Mouse (Mus musculus) heart, embryonic 12.5 days (tissue): ENCODE data around the gene Pbx4. TPM values are rescaled to one million over a fixed set of nuclear protein-coding genes. Genes with fewer than 3 reads are reported as not detected.
A peak's percentile ranks its signal among the peaks of the same experiment; 100 is the strongest.

Source experiments
- ATAC-seq: fragments of 200-750 bp; cut with Nextera tagmentation; 2 replicates; pipeline ENCODE4 v1.8.0; 2017; ENCODE audit warnings: moderate TSS enrichment, moderate library complexity; ENCODE audit not compliant: insufficient number of reproducible peaks, low FRiP score
- H3K27ac ChIP-seq: fragments of 300-500 bp; sonication (generic); 2 replicates; pipeline ENCODE4 v1.5.1; 2016; ENCODE audit warnings: mild to moderate bottlenecking, moderate library complexity; ENCODE audit not compliant: poor library complexity, severe bottlenecking
- H3K27me3 ChIP-seq: fragments of 300-500 bp; sonication (generic); replicated peaks from 2 replicates; pipeline ENCODE4 v1.6.1; 2016; ENCODE audit warnings: mild to moderate bottlenecking, moderate library complexity
- H3K36me3 ChIP-seq: fragments of 300-500 bp; sonication (generic); 2 replicates; pipeline ENCODE4 v1.6.1; 2016; ENCODE audit warnings: mild to moderate bottlenecking, moderate library complexity
- H3K4me1 ChIP-seq: fragments of 300-500 bp; sonication (generic); replicated peaks from 2 replicates; pipeline ENCODE4 v1.6.1; 2016; ENCODE audit warnings: mild to moderate bottlenecking
- H3K4me2 ChIP-seq: fragments of 300-500 bp; sonication (generic); 2 replicates; pipeline ENCODE4 v1.6.1; 2016; ENCODE audit warnings: mild to moderate bottlenecking, moderate library complexity
- H3K4me3 ChIP-seq: fragments of 300-500 bp; sonication (generic); 2 replicates; pipeline ENCODE4 v1.5.1; 2016; ENCODE audit warnings: mild to moderate bottlenecking
- H3K9ac ChIP-seq: fragments of 300-500 bp; sonication (generic); 2 replicates; pipeline ENCODE4 v1.6.1; 2016; ENCODE audit warnings: mild to moderate bottlenecking, moderate library complexity
- H3K9me3 ChIP-seq: fragments of 300-500 bp; sonication (generic); replicated peaks from 2 replicates; pipeline ENCODE4 v1.6.1; 2016; ENCODE audit warnings: mild to moderate bottlenecking, moderate library complexity
- whole genome bisulfite sequencing: fragments of 180-500 bp; shearing (Covaris S2); methylation state at CpG from one replicate; pipeline ENCODE4 v1.1.7; 2016; 5-methylcytosine and 5-hydroxymethylcytosine counted together
- polyA plus RNA-seq: library from polyadenylated mRNA; unstranded; fragments of >200 nt; fragmentation: Nextera tagmentation; extraction: Ambion mirVana; gene quantifications from 2 replicates; pipeline ENCODE4 v1.2.1, GENCODE M21; 2016

Gene Pbx4
- polyA plus RNA-seq, 1 experiment from 2014 or later, result 4.7 TPM

DNA sequence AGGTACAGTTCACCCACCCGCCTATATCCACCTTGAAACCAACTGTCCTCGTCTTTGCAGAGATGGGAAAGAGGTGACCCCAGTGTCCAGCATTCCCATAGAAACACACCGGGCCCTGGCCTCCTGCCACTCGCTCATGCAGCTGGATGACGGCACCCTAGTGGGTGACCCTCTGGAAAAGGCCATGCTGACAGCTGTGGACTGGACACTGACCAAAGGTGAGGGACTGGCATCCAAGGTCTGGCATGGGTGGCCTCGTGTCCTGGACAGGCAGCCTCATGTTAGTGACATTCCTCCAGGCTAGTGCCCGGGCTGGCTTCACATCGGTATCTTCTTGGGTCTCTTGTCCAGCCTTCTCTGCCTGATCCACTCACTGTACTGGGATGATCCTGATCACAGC lies 33.0 kb upstream of the Pbx4 start:
- no peak overlapping the region for H3K4me2 ChIP-seq
- peaks cover 98% of the 10 kb centered on the region for H3K36me3 ChIP-seq
- H3K4me3 ChIP-seq, result no peak overlapping the region
- no peak overlapping the region for H3K27ac ChIP-seq
- no peaks in the 10 kb centered on the region for H3K9me3 ChIP-seq
- H3K9ac ChIP-seq, result no peak overlapping the region
- no peaks in the 10 kb centered on the region for H3K4me1 ChIP-seq
- ATAC-seq, result no peak
- H3K27me3 ChIP-seq, result no peaks in the 10 kb centered on the region
- WGBS, result 90% methylated on average over 8 of the region's 8 CpGs

DNA sequence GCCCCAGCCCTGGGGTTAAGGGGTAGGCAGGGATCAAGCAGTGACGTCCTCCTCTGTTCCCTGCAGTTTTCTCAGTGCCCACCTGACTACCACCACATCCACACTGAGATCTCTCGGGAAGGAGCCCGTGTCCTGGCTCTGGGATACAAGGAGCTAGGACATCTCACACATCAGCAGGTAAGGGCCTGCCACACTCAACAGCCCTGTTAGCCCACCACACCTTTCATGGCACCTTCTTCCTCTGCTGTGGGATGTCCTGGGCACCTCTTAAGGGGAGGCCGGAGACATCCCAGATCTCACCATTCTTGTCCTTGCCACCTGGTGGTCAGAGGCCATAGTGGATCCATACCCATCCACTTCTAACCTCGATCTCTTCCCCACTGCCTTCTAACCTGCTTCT lies 32.3 kb upstream of the Pbx4 start:
- WGBS, result 93% methylated on average over 5 of the region's 5 CpGs
- H3K9ac ChIP-seq, result no peak overlapping the region

DNA sequence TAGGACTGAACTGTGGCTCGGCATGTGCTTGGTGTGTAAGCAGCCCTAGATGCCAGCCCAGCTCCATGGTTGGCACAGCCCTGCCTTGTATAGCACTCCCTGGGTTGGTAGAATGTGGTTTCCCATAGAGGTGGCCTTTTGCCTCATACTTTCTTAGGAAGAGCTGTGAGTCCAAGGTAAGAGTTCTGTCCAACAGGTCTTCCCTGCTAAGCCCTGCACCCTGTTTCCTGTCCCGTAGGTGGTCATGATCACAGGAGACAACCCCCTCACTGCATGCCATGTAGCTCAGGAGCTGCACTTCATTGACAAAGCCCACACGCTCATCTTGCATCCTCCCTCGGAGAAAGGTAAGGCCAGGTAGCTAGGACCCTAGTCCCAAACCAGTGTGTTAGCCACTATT lies 30.5 kb upstream of the Pbx4 start:
- H3K27ac ChIP-seq, result no peak overlapping the region
- ATAC-seq, result no peak
- no peaks in the 10 kb centered on the region for H3K9me3 ChIP-seq
- H3K4me1 ChIP-seq, result no peaks in the 10 kb centered on the region
- no peaks in the 10 kb centered on the region for H3K27me3 ChIP-seq
- H3K4me2 ChIP-seq, result no peak overlapping the region
- no peak overlapping the region for H3K9ac ChIP-seq
- WGBS, result 96% methylated on average over 4 of the region's 4 CpGs
- H3K4me3 ChIP-seq, result no peak overlapping the region
- H3K36me3 ChIP-seq, result peaks cover 97% of the 10 kb centered on the region

More for the DNA sequence above, 32.3 kb upstream of the Pbx4 start:
- Histone ChIP-seq H3K27me3 (no peaks in the 10 kb centered on the region), H3K4me1 (no peaks in the 10 kb centered on the region), H3K4me3 (no peak overlapping the region), H3K36me3 (peaks cover 96% of the 10 kb centered on the region), H3K9me3 (no peaks in the 10 kb centered on the region), H3K4me2 (no peak overlapping the region), H3K27ac (no peak overlapping the region)
- ATAC-seq, result no peak

DNA sequence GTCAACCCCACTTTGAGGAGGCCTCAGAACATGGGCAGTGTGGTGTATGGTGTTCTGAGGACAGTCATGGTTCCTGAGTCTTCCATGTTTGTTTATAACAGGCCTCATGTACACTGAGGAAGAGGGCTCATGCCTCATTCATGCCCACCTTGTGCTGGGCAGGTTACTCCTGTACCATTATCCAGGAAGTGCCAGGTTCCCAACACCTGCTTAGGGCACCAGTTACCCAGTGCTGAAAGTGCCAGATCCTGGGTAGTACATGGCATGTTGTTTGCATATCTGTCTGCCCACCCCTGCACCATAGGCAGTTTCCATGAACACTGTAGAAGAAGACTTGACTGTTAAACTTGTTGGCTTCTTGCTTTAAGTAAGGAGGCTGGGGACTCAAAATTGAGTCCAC lies 30.1 kb upstream of the Pbx4 start:
- Histone ChIP-seq H3K9me3 (no peaks in the 10 kb centered on the region), H3K9ac (no peak overlapping the region)
- ATAC-seq, result no peak

DNA sequence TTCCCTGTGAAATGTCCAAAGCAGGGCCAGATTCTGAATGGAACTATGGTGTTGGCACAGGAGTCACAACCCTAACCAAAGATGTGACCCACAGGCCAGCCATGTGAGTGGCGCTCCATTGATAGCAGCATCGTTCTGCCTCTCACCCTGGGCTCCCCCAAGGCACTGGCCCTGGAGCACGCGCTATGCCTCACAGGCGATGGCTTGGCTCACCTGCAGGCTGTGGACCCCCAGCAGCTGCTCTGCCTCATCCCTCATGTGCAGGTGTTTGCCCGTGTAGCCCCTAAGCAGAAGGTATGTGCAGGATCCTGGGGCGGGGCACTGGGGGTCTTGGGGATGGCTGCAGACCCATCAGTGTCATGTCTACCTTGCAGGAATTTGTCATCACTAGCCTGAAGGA lies 28.9 kb upstream of the Pbx4 start:
- Histone ChIP-seq H3K9me3 (no peaks in the 10 kb centered on the region), H3K4me3 (no peak overlapping the region), H3K9ac (no peak overlapping the region), H3K27ac (no peak overlapping the region), H3K4me2 (no peak overlapping the region), H3K4me1 (0 out of 2 replicates have a peak, but pooled peaks cover 3% of the 10 kb centered on the region), H3K36me3 (peaks cover 96% of the 10 kb centered on the region), H3K27me3 (no peaks in the 10 kb centered on the region)
- WGBS, result 88% methylated on average over 7 of the region's 7 CpGs
- ATAC-seq, result no peak

More for the DNA sequence above, 30.1 kb upstream of the Pbx4 start:
- Histone ChIP-seq H3K27me3 (no peaks in the 10 kb centered on the region), H3K4me2 (no peak overlapping the region), H3K4me1 (no peaks in the 10 kb centered on the region), H3K4me3 (no peak overlapping the region), H3K36me3 (peaks cover 97% of the 10 kb centered on the region), H3K27ac (no peak overlapping the region)

DNA sequence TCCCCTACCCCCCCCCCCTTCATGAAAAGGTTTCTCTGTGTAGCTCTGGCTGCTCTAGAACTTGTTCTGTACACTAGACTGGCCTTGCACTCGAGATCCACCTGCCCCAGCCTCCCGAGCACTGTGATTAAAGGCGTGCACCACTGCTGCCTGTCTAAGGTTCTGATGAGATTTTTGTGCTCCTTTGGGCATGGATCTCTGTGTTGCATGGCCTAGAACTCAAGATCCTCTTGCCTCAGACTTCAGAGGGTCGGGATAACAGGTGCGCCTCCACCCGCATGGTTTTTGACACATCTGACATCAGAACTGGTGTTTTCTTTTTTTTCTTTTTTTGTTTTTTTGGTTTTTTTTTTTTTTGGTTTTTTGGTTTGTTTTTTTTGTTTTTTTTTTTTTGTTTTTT lies 27.8 kb upstream of the Pbx4 start:
- no peak overlapping the region for H3K27ac ChIP-seq
- peaks cover 13% of the 10 kb centered on the region; the same call in 1 of the 2 replicates for H3K4me1 ChIP-seq
- H3K4me3 ChIP-seq, result no peak overlapping the region
- no peaks in the 10 kb centered on the region for H3K27me3 ChIP-seq
- no peak overlapping the region for H3K9ac ChIP-seq
- no peak overlapping the region for H3K4me2 ChIP-seq
- peaks cover 84% of the 10 kb centered on the region for H3K36me3 ChIP-seq
- ATAC-seq, result no peak
- no peaks in the 10 kb centered on the region for H3K9me3 ChIP-seq
- WGBS, result 95% methylated on average over 6 of the region's 6 CpGs

DNA sequence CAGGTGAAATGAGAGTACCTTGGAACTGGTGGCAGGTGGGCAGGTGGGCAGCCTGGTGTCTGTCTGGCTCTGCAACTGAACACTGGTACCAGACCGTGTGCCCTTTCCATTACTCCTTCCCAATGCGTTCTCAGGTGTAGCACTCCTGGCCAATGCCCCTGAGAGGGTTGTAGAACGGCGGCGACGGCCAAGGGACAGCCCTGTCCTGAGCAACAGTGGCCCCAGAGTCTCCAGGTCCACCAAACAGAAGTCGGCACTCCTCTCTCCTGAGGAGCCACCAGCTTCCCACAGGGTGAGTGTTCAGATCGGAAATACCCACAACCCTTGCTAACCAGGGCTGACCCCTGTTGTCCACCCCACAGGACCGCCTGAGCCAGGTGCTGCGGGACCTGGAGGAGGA lies 27.2 kb upstream of the Pbx4 start:
- Histone ChIP-seq H3K9ac (no peak overlapping the region), H3K27ac (no peak overlapping the region), H3K4me1 (peaks cover 18% of the 10 kb centered on the region; the same call in 1 of the 2 replicates), H3K27me3 (no peaks in the 10 kb centered on the region), H3K4me2 (no peak overlapping the region), H3K36me3 (peaks cover 80% of the 10 kb centered on the region), H3K4me3 (no peak overlapping the region), H3K9me3 (no peaks in the 10 kb centered on the region)
- 95% methylated on average over 10 of the region's 10 CpGs for WGBS
- ATAC-seq, result no peak

DNA sequence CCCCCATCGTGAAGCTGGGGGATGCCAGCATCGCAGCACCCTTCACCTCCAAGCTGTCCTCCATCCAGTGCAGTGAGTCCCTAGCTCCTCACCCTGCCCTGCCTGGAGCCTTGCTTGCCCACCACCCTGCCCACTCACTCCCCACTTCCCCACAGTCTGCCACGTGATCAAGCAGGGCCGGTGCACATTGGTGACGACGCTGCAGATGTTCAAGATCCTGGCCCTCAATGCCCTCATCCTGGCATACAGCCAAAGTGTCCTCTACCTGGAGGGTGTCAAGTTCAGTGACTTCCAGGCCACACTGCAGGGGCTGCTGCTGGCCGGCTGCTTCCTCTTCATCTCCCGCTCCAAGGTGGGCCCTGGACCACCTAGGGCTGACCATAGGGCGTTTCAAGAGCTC lies 26.8 kb upstream of the Pbx4 start:
- H3K4me3 ChIP-seq, result no peak overlapping the region

DNA sequence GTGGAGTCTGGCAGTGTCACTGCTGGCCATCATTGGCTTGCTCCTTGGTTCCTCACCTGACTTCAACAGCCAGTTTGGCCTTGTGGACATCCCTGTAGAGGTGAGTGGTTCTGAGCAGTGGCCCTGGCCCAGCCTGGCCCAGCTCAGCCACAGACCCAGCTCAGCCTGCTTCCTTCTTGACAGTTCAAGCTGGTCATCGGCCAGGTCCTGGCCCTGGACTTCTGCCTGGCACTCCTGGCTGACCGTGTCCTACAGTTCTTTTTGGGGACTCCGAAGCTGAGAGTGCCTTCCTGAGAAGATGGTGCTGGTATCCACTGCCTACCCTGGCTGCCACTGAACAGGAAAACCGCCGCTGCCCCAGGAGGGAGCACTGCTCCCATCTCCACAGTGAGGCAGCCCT lies 25.1 kb upstream of the Pbx4 start:
- H3K27me3 ChIP-seq, result no peaks in the 10 kb centered on the region
- H3K4me2 ChIP-seq, result no peak overlapping the region
- H3K4me3 ChIP-seq, result no peak overlapping the region
- WGBS, result 94% methylated on average over 5 of the region's 5 CpGs
- no peak for ATAC-seq
- H3K4me1 ChIP-seq, result peaks cover 18% of the 10 kb centered on the region; the same call in 1 of the 2 replicates
- no peak overlapping the region for H3K27ac ChIP-seq
- H3K36me3 ChIP-seq, result peaks cover 75% of the 10 kb centered on the region
- H3K9ac ChIP-seq, result no peak overlapping the region
- H3K9me3 ChIP-seq, result no peaks in the 10 kb centered on the region

More for the DNA sequence above, 26.8 kb upstream of the Pbx4 start:
- no peak for ATAC-seq
- no peak overlapping the region for H3K4me2 ChIP-seq
- H3K27ac ChIP-seq, result no peak overlapping the region
- H3K36me3 ChIP-seq, result peaks cover 80% of the 10 kb centered on the region
- H3K27me3 ChIP-seq, result no peaks in the 10 kb centered on the region
- 92% methylated on average over 9 of the region's 9 CpGs for WGBS
- no peak overlapping the region for H3K9ac ChIP-seq
- no peaks in the 10 kb centered on the region for H3K9me3 ChIP-seq
- peaks cover 18% of the 10 kb centered on the region; the same call in 1 of the 2 replicates for H3K4me1 ChIP-seq

DNA sequence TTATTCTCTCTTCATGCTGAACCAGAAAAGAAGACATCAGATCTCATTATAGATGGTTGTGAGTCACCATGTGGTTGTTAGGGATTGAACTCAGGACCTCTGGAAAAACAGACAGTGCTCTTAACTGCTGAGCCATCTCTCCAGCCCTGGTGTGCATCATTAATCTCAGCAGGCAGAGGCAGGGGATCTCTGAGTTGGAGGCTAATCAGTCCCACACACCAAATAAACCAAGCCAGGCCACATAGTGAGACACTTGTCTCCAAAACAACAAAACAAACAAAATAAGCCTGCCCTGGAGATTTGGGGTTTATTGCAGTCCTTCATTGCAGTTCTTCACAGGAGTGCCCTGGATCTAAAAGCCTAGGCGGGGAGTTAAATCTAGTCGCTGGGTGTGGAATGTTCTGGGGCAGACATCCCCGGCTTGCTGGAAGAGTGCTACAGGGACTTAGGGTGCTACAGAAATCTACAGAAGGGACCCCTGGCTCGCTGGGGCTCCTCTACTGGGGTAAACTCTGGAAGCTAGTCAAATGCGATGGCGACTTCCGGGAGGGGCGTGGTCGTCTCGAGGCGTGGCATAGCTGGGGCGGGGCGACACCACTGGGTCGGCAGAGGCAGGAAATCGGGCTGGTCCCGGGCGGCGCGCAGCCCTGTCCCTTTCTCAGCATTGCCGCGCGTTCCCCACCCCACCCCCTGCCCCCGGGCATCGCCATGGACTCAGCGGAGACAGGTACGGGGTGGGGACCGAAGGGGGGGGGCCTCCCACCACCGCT lies 24.0 kb upstream of the Pbx4 start, which contains the start of gene Gmip:
TSS of gene Gmip (plus strand) at position 586 of the 770 bp plus-strand sequence.
- no peaks in the 10 kb centered on the region for H3K9me3 ChIP-seq
- WGBS, result 6% methylated on average over 28 of the region's 28 CpGs
- H3K27me3 ChIP-seq, result no peaks in the 10 kb centered on the region
- H3K4me1 ChIP-seq, result peaks cover 18% of the 10 kb centered on the region; the same call in 1 of the 2 replicates
- peaks cover 65% of the 10 kb centered on the region for H3K36me3 ChIP-seq
- peak within 1 kb of the TSS; percentile 68 for H3K4me3 ChIP-seq
- H3K9ac ChIP-seq, result peak within 1 kb of the TSS; percentile 73
- H3K27ac ChIP-seq, result no peak within 1 kb of the TSS
- ATAC-seq, result peak; percentile 69
- H3K4me2 ChIP-seq, result peak within 1 kb of the TSS; percentile 92

DNA sequence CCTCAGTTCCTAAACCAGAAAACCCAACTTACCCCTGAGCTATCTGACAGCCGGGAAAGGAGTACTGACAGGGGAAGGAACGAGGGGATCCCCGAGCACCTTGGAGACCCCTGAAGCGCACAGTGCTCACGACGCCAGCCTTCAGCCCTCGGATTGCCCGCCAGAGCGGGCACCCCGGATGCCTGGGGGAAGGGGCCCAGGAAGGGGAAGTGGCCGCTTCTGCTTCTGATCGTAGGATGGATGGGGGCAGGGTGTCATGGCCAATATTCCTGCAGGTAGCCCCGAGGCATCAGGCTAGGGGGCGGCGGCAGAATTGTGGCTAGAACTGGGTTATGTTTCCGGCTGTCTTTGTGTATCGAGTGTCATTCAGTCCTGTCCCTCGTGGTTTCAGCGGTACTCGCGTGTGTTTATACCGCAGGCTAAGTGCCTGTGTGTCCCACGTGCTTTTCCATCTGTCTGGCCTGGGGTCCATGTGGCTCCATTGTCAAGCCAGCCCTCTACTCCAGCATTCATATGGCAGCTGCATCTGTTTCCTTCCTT lies 23.4 kb upstream of the Pbx4 start:
- Histone ChIP-seq H3K9ac (peak overlapping the region; percentile 73), H3K4me1 (peaks cover 18% of the 10 kb centered on the region; the same call in 1 of the 2 replicates), H3K4me2 (peak overlapping the region; percentile 92), H3K9me3 (no peaks in the 10 kb centered on the region), H3K4me3 (peak overlapping the region; percentile 68), H3K27me3 (no peaks in the 10 kb centered on the region), H3K36me3 (peaks cover 64% of the 10 kb centered on the region), H3K27ac (no peak overlapping the region)
- peak; percentile 41; the same call in 1 of the 2 replicates for ATAC-seq
- WGBS, result 2% methylated on average over 23 of the region's 23 CpGs
